Mouse (Mus musculus): ENCODE data around the gene Mapk7.

Mapk7 gene

DNA sequence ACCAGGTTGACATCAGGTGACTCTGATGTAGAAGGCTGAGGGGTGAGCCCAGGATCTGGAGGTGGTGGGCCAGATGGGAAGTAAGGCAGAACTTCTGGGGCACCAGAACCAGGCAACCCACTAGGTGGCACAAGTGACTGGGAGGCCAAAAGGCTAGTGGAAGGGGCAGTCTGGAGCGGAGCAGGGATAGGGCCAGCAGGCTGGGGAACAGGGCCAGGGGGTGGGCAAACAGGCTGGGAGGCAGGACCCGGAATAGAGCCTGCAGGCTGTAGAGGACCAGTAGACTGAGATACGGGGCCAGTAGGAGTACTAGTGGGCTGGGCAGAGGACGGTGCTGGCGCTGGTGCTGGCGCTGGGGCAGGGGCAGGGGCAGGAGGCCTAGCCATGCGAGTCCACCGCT is 4.3 kb downstream of the Mapk7 start:
- DNase-seq: no peak

GRCm38 (mm10) chr11:61489085-61489484 is 5.1 kb downstream of the Mapk7 start:
- no peak for DNase-seq

GRCm38 (mm10) chr11:61487936-61488335 is 6.3 kb downstream of the Mapk7 start:
- no peak for DNase-seq

DNA sequence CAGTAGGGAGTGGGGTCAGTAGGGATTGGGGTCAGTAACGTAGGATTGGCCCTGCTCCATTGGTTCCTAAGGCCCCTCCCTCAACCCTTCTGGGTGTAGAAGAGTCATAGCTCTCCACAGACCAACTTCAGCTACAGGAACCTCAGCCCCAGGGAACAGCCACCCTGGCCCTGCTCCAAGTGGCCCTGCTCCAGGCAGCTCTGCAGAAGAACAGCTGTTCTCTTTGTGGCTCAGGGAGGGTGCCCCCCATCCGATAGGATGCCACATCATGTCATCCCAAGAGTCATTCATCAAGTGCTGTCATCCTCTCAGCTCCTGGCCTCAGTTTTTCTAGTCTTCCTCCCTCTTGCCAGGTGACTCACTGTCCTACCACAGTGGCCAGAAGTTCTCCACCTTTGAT is 6.8 kb downstream of the Mapk7 start:
- DNase-seq: no peak

GRCm38 (mm10) chr11:61486458-61487219 is 7.6 kb downstream of the Mapk7 start:
- no peak for DNase-seq

DNA sequence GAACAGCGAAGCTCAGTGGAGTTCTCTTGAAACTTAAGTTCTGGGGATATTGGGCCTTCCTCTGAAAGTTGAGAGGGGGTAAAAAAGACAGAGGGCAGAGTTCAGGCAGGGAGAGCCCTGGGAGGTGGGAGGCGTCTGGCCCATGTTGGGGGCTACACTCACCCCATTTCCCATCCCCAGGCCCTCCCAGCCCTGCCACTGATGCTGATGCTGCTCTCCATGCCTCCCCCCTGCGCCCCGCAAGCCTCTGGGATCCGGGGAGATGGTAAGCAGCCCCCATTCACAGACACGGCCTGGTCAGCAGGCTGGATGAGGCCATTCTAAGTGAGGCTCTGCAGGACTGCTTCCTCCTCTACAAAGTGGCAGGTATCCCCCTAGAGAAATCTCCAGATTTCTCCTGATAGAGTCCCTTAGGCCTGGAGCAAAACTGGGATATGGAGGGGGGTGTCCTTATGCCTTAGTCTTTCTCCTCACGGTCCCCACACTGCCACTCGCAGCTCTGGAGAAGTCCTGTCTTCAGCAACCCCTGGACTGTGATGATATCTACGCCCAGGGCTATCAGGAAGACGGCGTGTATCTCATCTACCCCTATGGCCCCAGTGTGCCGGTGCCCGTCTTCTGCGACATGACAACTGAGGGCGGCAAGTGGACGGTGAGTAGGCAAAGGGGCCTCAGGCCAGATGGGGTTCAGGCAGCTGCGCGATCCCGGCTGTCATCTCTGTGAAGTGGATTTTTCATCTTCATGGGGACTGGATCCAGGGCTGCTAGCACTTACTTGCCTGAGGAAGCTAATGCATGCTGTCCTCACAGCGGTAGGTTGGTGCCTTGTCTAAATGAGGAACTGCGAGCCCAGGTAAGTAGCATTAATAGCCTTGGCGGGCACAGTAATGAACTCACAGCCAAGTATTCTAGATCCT is 8.4 kb downstream of the Mapk7 start:
- no peak for DNase-seq

- DNase-seq: peak; percentile 76
These were observed 9.3 kb downstream of the Mapk7 start, which contains the start of gene Mfap4 for GRCm38 (mm10) chr11:61484613-61485540. Mfap4 (plus strand) TSS chr11:61485431.

DNA sequence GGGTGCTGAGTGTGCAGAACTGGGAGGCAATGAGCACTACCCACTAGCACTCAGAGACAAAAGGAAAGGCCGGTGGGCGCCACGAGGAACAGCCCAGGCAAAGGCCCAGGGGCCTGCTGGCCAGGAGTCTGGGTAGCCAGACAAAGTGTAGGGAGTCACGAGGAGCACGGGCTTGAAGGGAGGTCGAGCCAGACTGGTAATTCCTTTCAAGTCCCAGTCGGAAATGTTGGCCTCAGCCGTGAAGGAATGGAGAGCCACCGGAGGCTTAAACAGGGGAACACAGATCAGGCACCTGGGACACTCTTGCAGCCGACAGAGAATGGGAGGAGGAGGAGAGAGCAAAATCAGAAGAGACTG is 10.0 kb downstream of the Mapk7 start:
- peak; percentile 26 for DNase-seq

- no peak for DNase-seq
These were observed 10.9 kb downstream of the Mapk7 start for GRCm38 (mm10) chr11:61483226-61483845.

DNA sequence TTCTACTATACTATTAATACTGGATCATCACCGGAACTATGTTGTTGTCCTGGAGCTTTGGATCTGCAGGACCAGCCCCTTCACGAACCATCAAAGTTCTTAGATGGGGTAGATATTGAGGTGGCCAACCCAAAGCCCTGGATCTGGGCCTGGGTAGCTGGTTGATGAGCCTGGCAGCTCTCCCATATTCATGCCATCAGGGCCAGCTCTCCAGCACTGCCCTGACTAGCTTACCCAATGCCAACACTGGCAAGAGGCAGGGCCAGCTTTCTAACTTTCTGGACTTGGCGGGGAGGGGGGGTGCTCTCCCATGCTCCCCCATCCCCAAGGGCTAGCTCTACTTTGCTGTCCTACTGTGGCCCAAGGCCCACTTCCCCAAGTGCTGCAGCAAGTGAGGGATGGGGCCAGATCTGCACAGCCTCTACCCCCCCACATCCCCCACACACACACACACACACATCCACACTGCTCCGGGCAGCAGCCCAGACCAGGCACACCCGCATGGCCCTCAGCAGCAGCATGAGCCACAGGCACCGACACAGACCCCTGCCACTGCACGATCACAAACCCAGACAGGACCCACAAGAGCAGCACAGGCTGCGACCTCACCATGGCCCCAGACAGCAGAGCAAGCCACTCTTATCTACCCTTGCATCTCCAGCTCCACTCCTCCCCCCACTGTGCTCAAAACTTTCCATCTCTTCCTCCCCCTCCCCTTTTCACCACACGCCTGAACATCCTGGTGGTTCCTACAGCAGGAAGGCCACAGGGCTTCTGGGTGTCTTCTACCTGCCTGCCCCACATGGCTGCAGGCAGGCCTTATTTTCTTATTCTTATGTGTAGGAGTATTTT is 12.7 kb downstream of the Mapk7 start:
- DNase-seq: no peak

GRCm38 (mm10) chr11:61478788-61479187 is 15.4 kb downstream of the Mapk7 start:
- no peak for DNase-seq

DNA sequence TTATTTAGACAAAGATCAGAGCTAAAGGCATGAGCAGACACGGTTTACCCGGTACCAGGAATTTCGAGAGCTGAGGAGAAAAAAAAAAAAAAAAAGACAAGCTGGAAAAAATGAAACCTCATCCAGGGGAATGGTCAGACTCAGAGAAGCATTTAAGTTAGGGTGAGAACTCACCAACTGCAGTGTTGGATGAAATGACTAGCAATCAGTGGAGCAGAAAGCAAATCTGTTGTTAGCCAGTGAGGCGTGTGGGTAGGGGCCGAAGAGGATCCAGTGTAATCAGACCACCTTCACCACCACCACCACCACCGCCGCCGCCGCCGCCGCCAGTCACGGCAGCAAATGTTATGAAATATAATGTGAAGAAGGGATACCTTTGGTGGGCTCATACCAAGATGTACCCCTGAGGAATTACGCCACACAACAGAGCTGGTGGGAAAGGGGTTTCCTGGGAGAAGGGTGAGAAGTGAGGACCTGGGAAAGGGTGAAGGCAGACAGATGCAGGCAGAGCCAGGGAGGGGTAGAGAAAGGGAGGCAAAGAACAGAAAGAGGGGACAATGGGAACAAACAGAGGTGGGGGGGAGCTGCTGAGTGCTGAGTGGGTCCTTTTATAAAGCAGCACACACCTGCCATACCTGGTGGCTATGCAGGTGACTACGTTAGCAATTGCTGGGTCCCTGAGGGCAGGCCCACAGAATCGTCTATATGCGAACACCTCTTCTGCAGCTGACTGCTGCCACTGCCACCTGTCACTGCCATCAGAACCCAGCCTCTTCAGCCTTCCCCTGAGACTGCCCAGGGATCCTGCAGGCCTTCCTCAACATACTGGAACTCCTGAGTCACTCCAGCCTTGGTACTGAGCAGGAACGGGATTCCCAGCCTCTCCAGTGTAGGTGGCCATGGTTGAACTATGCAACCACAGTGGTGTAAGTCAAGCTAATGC is 16.4 kb downstream of the Mapk7 start:
- no peak for DNase-seq

- peak; percentile 29 for DNase-seq
These were observed 17.3 kb downstream of the Mapk7 start for GRCm38 (mm10) chr11:61476786-61477382.

GRCm38 (mm10) chr11:61473630-61474029 is 20.6 kb downstream of the Mapk7 start:
- DNase-seq: no peak

DNA sequence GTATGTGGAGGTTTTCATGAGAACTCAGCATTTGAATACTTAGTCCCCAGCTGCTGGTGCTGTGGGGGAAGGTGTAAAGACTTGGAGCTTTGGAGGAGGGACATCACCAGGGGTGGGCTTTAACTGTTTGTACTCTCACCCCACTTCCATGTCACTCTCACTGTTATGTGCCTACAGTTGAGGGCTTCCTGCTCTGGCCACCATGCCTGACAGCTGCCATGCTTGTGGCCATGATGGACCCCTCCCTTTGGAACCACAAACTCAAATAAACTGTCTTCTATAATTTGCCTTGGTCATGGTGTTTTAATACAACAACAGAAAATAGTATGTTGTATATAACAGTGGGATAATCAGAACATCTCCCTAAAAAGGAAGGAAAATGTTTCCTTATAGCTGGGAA is 23.3 kb downstream of the Mapk7 start:
- no peak for DNase-seq

DNA sequence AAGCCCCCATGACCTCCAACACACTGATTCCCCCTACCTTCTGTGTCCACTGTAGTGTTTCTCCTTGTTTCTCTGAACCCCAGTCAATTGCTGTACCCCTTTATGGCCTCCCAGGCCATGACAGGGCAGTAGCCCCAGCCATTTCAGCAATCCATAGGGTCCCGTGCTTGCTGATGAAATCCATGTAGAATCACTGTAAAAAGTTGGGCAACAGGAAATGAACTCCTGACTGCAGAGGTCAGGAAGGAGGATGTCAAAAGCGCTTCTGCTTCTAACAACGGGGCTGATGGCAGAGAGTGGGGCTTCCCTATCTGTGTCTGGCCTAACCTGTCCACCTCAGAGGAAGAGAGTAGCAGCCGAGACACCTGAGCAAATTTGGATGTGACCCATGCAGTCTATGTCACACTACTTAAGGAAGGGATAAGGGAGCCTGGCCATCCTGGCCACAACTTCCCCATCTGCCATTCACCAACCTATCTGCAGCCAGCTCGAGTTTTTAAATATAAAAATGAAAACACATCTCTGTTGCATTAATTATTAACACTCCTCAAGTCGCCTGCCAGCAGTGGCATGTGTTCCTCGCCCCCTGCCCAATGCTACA is 24.8 kb downstream of the Mapk7 start:
- DNase-seq: no peak

- no peak for DNase-seq
These were observed 25.7 kb downstream of the Mapk7 start for GRCm38 (mm10) chr11:61468534-61468933.

DNA sequence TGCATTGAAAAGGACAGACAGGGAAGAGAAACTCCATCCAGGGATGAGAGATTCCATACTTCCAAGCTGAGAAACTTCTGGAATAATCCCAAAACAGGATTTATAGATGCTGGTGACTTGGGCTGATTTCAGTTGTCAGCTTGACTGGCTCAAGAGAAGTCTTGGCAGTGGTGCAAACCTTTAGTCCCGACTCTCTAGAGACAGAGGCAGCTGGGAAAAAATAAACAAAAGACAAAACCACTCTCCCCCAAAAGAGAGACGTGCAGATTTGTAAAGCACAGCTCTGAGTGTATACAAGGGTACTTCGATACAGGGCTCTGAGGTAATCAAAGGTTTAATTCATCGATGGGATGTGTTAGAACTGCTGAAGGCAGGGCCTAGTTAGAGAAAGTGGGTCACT is 28.8 kb downstream of the Mapk7 start:
- no peak for DNase-seq

- DNase-seq: no peak
These were observed 30.1 kb downstream of the Mapk7 start for GRCm38 (mm10) chr11:61464071-61464470.

Measured in right cerebral cortex, postnatal 25 days (tissue).